Mouse (Mus musculus) hematopoietic multipotent progenitor cell, adult 10-12 weeks (in vitro differentiated cells): ENCODE measurements around the gene Hsd3b2. TPM values are rescaled to one million over a fixed set of nuclear protein-coding genes. Genes with fewer than 3 reads are reported as not detected.

Experiments
- polyA plus RNA-seq: library from polyadenylated mRNA; stranded (reverse); fragments of >175 nt; gene quantifications from 2 replicates; pipeline ENCODE4 v1.2.3, GENCODE M21; 2012; ENCODE audit warnings: low replicate concordance

Hsd3b2 gene
- not detected in 2 replicates for polyA plus RNA-seq

DNA sequence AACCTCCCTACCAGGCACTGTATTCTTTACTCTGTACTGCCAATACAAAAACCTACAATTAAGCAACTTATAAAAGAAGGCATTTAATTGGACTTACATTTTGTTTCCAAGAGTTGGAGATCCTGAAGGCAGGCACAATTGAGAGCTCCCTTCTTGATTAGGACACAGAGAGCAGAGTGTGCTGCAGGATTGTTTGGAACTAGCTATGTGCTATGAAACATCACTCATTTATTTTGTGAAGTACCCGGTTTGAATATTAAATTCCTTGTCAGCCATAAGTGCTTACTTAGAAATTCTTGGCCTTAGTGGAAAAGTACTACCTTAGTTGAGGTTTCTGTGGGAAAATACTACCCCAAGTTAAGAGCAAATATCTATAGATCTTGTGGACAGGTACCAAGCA, at the start of gene Hsd3b2:
Hsd3b2 (minus strand) TSS at position 168 of the 400 bp plus-strand sequence.

Other genes with a start within 250 kb of the Hsd3b2 start
- gene Hsd3b4, start 214.0 kb downstream of the Hsd3b2 start, polyA plus RNA-seq: not detected in 2 replicates
- gene Gm10681, start 135.7 kb downstream of the Hsd3b2 start, polyA plus RNA-seq: not detected in 2 replicates
- not detected in 2 replicates for gene Hsd3b5, start 94.3 kb downstream of the Hsd3b2 start, polyA plus RNA-seq
- gene Hsd3b3, start 38.6 kb upstream of the Hsd3b2 start, polyA plus RNA-seq: not detected in 2 replicates
- gene Hsd3b6, start 89.9 kb upstream of the Hsd3b2 start, polyA plus RNA-seq: not detected in 2 replicates
- gene Hsd3b1, start 135.3 kb upstream of the Hsd3b2 start, polyA plus RNA-seq: not detected in 2 replicates
- gene Hao2, start 168.7 kb upstream of the Hsd3b2 start, polyA plus RNA-seq: not detected in 2 replicates